Mouse (Mus musculus) Patski (cell line): ENCODE data around the gene Cmya5. TPM values are rescaled to one million over a fixed set of nuclear protein-coding genes. Genes with fewer than 3 reads are reported as not detected.
"Not testable (repeated sequence)": the region's sequence is repeated elsewhere in the genome, so short reads cannot be mapped to it uniquely, and the experiment has no call there.

Experiments
- ATAC-seq: fragments of 100-300 bp; one replicate; pipeline ENCODE4 v1.8.0; 2021
- CTCF ChIA-PET: fragments of 350-600 bp; sonication (Branson Sonifier 250); formaldehyde crosslinking; loops from one replicate; lab custom pipeline; 2022; ENCODE audit warnings: inconsistent platforms; lab: Charles Lee
- POLR2A ChIA-PET: fragments of 350-600 bp; sonication (Branson Sonifier 250); formaldehyde crosslinking; loops from one replicate; lab custom pipeline; 2022; ENCODE audit warnings: antibody characterized with exemption, inconsistent platforms; lab: Charles Lee
- DNase-seq: peaks from one replicate; pipeline ENCODE4 v3.0.0-alpha.2; 2011; ENCODE audit warnings: low read depth, low spot score
- H3K27me3 ChIP-seq: fragments of 371-371 bp; one replicate; pipeline ENCODE4 v1.5.1; 2021
- CTCF ChIP-seq: fragments of 100-300 bp; IDR thresholded peaks from one replicate; pipeline ENCODE4 v1.5.1; 2021
- in situ Hi-C: fragments of 300-500 bp; cut with MboI; formaldehyde crosslinking; loops from 3 replicates; pipeline ENCODE4 v1.11.1; 2018; ENCODE audit warnings: low pct_unique_long_range_greater_than_20kb, mixed read lengths
- polyA plus RNA-seq: library from polyadenylated mRNA; unstranded; gene quantifications from one replicate; pipeline ENCODE4 v1.2.3, GENCODE M21; 2021

Cmya5 gene
- not detected for polyA plus RNA-seq

DNA sequence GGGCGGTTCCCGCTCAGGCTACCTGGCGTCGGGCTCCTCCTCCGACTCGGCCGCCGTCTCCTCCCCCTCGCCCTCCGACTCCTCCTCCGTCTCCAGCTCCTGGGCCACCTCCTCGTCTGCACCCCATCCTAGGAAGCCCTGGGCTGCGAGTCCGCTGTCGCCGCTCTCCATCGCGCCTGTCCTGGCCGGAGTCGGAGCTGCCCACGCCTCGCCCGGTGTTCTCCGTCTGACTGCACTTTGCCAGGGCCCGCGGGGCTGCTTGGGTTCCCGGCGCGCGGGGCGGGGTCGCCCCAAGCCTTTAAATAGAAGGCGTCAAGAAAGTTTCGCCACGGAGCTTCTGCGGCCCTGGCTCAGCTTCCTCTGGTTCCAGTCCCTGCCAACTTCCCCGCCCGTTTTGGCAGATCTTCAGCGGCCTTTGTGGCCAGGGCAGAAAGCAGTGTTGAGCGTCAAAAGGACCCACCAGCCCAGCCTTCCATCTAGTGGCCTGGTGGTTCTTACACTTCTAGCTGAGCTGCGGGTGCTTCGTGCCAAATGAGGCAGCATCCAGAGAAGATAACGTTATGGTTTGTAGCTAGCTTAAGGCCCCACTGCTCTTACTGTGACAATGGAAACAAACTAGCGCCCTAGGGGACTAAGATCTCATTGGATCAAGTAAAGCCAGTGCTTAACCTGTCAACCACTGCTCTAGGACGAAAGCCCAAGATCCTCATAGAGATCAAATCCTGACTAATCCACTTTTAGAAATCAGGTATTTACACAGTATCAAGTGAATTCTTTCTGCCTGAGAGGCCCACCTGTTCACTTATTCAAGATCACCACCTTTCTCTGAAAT, at the start of gene Cmya5:
Cmya5 (minus strand) TSS at position 389 of the 832 bp plus-strand sequence.
- no peaks in the 10 kb centered on the region for H3K27me3 ChIP-seq
- ATAC-seq (no peak), DNase-seq (no peak)
- in situ Hi-C loops = no loop called here
- POLR2A ChIA-PET = no interaction called here
- CTCF ChIA-PET = interaction anchor here (1.2 kb wide), 1 partner anchor 10 kb away, joined by 3 read pairs; no protein-coding TSS in a partner anchor
- TF ChIP-seq CTCF = no peak

- ATAC-seq (no peak), DNase-seq (no peak)
- ChIA-PET CTCF (no interaction called here), POLR2A (no interaction called here)
- no peak for TF ChIP-seq CTCF
- in situ Hi-C loops = no loop called here
- no peaks in the 10 kb centered on the region for H3K27me3 ChIP-seq
These were observed 48.1 kb upstream of the Cmya5 start for GRCm38 (mm10) chr13:93192646-93193026.

GRCm38 (mm10) chr13:93191831-93192645, 47.5 kb upstream of the Cmya5 start, which contains the start of gene Tent2:
Tent2 (minus strand) TSS chr13:93192385.
- no peak for TF ChIP-seq CTCF
- ChIA-PET CTCF (no interaction called here), POLR2A (no interaction called here)
- peak; percentile 71 for DNase-seq
- no peaks in the 10 kb centered on the region for H3K27me3 ChIP-seq
- peak; percentile 95 for ATAC-seq
- in situ Hi-C loops = no loop called here

GRCm38 (mm10) chr13:93189416-93189815, 44.9 kb upstream of the Cmya5 start:
- no peaks in the 10 kb centered on the region for H3K27me3 ChIP-seq
- POLR2A ChIA-PET = no interaction called here
- no peak for TF ChIP-seq CTCF
- CTCF ChIA-PET = no interaction called here
- ATAC-seq = no peak
- DNase-seq = no peak
- in situ Hi-C loops = no loop called here

DNA sequence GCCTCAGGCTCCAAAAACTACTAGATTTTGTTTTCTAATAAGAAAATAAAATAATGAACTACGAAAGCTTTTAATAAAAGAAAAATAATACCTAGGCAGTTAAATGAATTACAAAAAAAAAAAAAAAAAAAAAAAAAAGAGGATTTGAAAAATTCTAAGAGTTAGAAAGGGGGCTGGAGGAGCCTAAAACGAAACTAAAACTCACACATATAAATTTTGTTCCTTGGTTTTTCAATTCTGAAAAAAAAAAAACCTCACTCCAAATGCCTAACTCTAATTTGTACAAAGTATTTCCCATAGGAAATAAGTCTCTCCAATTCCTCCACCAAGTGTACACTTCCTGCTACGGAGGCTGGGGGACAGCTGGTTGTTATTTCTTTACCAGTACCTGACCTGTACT, 44.2 kb upstream of the Cmya5 start:
- ATAC-seq = no peak
- in situ Hi-C loops = no loop called here
- H3K27me3 ChIP-seq = no peaks in the 10 kb centered on the region
- TF ChIP-seq CTCF = no peak
- CTCF ChIA-PET = no interaction called here
- no peak for DNase-seq
- POLR2A ChIA-PET = interaction anchor here (0.6 kb wide), 1 partner anchor 341 kb away, joined by 6 read pairs; no protein-coding TSS in a partner anchor

DNA sequence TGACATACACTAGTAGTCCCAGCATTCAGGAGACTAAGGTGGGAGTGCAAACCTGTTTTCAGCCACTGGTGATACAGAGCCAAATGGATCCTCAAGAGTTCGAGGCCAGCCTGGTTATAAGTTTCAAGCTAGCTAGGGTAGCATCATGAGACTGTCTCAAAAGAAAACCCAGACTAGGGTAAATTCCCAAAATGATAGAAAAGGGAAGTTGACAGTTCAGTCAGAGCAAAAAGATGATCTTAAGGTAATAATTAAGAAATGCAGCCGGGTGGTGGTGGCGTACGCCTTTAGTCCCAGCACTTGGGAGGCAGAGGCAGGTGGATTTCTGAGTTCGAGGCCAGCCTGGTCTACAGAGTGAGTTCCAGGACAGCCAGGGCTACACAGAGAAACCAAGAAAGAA, 43.3 kb upstream of the Cmya5 start:
- H3K27me3 ChIP-seq, in situ Hi-C loops, CTCF ChIA-PET, ATAC-seq, DNase-seq, POLR2A ChIA-PET: not testable (repeated sequence)

DNA sequence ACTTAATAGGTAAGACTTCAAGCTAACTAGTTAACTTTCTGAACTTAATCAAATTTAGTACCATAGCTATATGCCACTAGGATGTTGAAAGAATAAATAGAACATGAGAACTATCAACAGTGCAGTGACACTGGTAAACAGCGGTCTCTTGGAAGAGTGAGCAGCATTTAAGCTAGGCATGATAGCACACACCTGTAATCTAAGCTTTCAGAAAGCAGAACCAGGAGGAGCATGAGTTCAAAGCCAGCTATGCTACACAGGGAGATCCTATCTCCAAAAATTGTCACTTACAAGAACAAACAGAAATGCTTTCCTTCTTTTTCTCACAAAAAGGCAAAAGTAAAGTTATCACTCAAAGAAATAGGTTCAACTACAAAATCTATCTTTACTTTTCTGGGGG, 35.8 kb upstream of the Cmya5 start:
- no peak for DNase-seq
- no peak for TF ChIP-seq CTCF
- no peaks in the 10 kb centered on the region for H3K27me3 ChIP-seq
- ChIA-PET CTCF (no interaction called here), POLR2A (no interaction called here)
- in situ Hi-C loops = no loop called here
- ATAC-seq = no peak

- ChIA-PET POLR2A (no interaction called here), CTCF (no interaction called here)
- TF ChIP-seq CTCF = no peak
- ATAC-seq (no peak), DNase-seq (no peak)
- no peaks in the 10 kb centered on the region for H3K27me3 ChIP-seq
- in situ Hi-C loops = loop anchor here (10.0 kb wide), 1 partner anchor 315 kb away; the partner anchor contains the start of gene Jmy
These were observed 35.0 kb upstream of the Cmya5 start for GRCm38 (mm10) chr13:93179522-93179921.

GRCm38 (mm10) chr13:93177571-93177970, 33.0 kb upstream of the Cmya5 start:
- ChIA-PET CTCF (interaction anchor here (1.4 kb wide), 1 partner anchor 24 kb away, joined by 5 read pairs; no protein-coding TSS in a partner anchor), POLR2A (no interaction called here)
- DNase-seq (no peak), ATAC-seq (no peak)
- in situ Hi-C loops = loop anchor here (10.0 kb wide), 1 partner anchor 317 kb away; the partner anchor contains the start of gene Jmy
- no peak for TF ChIP-seq CTCF
- H3K27me3 ChIP-seq = no peaks in the 10 kb centered on the region

GRCm38 (mm10) chr13:93163303-93163702, 18.8 kb upstream of the Cmya5 start:
- no peak for TF ChIP-seq CTCF
- ChIA-PET CTCF (interaction anchor here (0.6 kb wide), 1 partner anchor 78 kb away, joined by 3 read pairs; no protein-coding TSS in a partner anchor), POLR2A (no interaction called here)
- DNase-seq (no peak), ATAC-seq (no peak)
- no peaks in the 10 kb centered on the region for H3K27me3 ChIP-seq
- in situ Hi-C loops = no loop called here
